Mouse (Mus musculus): Measurements from ENCODE around the gene Med28. TPM values are rescaled to one million over a fixed set of nuclear protein-coding genes. Genes with fewer than 3 reads are reported as not detected.

Gene Med28
- total and polyA plus RNA-seq, 3 experiments, result 83.7 to 107 (median 103) TPM

DNA sequence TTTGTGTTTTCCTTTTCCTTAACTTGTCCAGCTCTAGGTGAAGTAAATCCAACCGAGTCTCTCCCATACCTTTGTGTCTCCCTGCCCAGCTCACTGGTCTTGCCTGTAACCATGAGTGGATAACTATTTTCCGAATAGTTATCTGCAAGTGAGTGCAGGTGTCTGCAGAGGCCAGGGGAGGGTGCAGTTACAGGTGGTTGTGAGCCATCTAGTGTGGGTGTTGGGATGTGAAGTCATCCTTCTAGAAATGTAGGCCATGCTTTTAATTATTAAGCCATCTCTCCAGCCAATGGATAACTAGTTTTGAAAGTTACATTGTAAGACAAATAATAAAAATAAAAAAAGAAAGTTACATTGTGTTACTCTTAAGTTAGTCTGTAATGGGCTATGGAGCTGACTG lies 6.5 kb upstream of the Med28 start:
- DNase-seq (ENCODE audit: extremely low read depth), result no peak
- peaks cover 23 to 84% of the 10 kb centered on the region in 2 experiments for H3K36me3 ChIP-seq (replicated peaks in 1 of 2; ENCODE audit: control insufficient read depth in 1 of 2, insufficient read depth in 1 of 2, low read length in 1 of 2)
- no peak overlapping the region for H3K4me2 ChIP-seq (ENCODE audit: insufficient read depth, low read depth, poor library complexity, severe bottlenecking)
- dilution Hi-C loops (cut with MboI; ENCODE audit: extremely low pct_ligation_motif_present, extremely low pct_unique_long_range_greater_than_20kb, low sequenced_read_pairs), result no loop called here
- TF ChIP-seq POLR2A (IDR thresholded peaks at IDR 0.05; ENCODE audit: low read depth, low read length) (no peak), PAX5 (IDR thresholded peaks at IDR 0.05; ENCODE audit: low read length) (no peak), CHD2 (IDR thresholded peaks at IDR 0.05; ENCODE audit: low read length) (no peak), E2F4 (IDR thresholded peaks at IDR 0.05; ENCODE audit: insufficient replicate concordance, low read depth, low read length) (no peak), JUND (conservative IDR thresholded peaks at IDR 0.05; ENCODE audit: low read depth, low read length) (no peak), UBTF (IDR thresholded peaks at IDR 0.05; ENCODE audit: low read depth, low read length) (no peak), RCOR1 (conservative IDR thresholded peaks at IDR 0.05; ENCODE audit: low read depth, low read length) (no peak), RAD21 (IDR thresholded peaks at IDR 0.05; ENCODE audit: low read depth, low read length) (no peak), KAT2A (IDR thresholded peaks at IDR 0.05; ENCODE audit: insufficient replicate concordance, low read length) (no peak), CHD1 (IDR thresholded peaks at IDR 0.05; ENCODE audit: low read depth, low read length) (no peak), ZKSCAN1 (IDR thresholded peaks at IDR 0.05; ENCODE audit: borderline replicate concordance, low read depth, low read length) (no peak), NRF1 (IDR thresholded peaks at IDR 0.05; ENCODE audit: low read depth, low read length) (no peak), ELF1 (IDR thresholded peaks at IDR 0.05; ENCODE audit: low read depth, low read length) (no peak), ZC3H11A (IDR thresholded peaks at IDR 0.05; ENCODE audit: low read depth, low read length) (no peak), NELFE (IDR thresholded peaks at IDR 0.05; ENCODE audit: low read depth, low read length) (no peak), ZNF384 (IDR thresholded peaks at IDR 0.05; ENCODE audit: low read depth, low read length) (no peak)
- H3K27me3 ChIP-seq (replicated peaks), result no peaks in the 10 kb centered on the region
- no peak overlapping the region for H3K27ac ChIP-seq (ENCODE audit: insufficient read depth, low read depth)
- H3K4me1 ChIP-seq (ENCODE audit: control insufficient read depth in 1 of 2, insufficient read depth in 2 of 2), result peaks cover 2 to 32% of the 10 kb centered on the region in 2 experiments; a peak in 3 of 4 replicates
- no peak overlapping the region for H3K9ac ChIP-seq (ENCODE audit: insufficient read depth, low read depth)
- H3K9me3 ChIP-seq (replicated peaks; ENCODE audit: low read length), result no peaks in the 10 kb centered on the region
- H3K79me2 ChIP-seq (replicated peaks; ENCODE audit: control insufficient read depth, extremely low read depth, insufficient read depth, poor library complexity, severe bottlenecking), result no peaks in the 10 kb centered on the region
- in situ Hi-C loops (cut with MboI; ENCODE audit: low pct_ligation_motif_present, low pct_unique_long_range_greater_than_20kb, low sequenced_read_pairs), result no loop called here
- H3K4me3 ChIP-seq (replicated peaks in 1 of 3; ENCODE audit: low read depth in 2 of 3, low read length in 2 of 3, poor library complexity in 1 of 3), result no peak overlapping the region

DNA sequence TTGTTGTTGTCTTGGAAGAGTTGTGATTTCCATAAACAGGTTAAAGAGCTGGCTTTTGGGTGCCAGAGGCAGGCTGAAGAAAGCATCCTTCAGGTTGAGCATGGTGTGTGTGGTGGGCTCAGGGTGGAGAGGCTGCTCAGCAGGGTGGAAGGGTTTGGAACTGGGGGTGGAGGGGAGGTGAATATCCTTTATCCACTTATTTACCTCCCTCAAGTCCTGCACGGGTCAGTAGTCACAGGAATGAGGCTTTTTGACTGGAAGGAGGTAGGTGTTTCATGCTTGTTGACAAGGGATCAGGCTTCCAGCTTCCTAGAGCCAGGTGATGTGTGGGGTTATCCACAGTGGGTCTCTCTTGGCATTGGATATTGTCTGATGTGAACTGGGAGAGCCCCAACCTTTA lies 5.4 kb upstream of the Med28 start:
- no peak overlapping the region for H3K4me2 ChIP-seq (ENCODE audit: insufficient read depth, low read depth, poor library complexity, severe bottlenecking)
- no peaks in the 10 kb centered on the region for H3K79me2 ChIP-seq (replicated peaks; ENCODE audit: control insufficient read depth, extremely low read depth, insufficient read depth, poor library complexity, severe bottlenecking)
- H3K27ac ChIP-seq (ENCODE audit: insufficient read depth, low read depth), result no peak overlapping the region
- H3K4me3 ChIP-seq (replicated peaks in 1 of 3; ENCODE audit: low read depth in 2 of 3, low read length in 2 of 3, poor library complexity in 1 of 3), result no peak overlapping the region
- dilution Hi-C loops (cut with MboI; ENCODE audit: extremely low pct_ligation_motif_present, extremely low pct_unique_long_range_greater_than_20kb, low sequenced_read_pairs) (no loop called here), in situ Hi-C loops (cut with MboI; ENCODE audit: low pct_ligation_motif_present, low pct_unique_long_range_greater_than_20kb, low sequenced_read_pairs) (no loop called here)
- no peak for TF ChIP-seq ZKSCAN1 (IDR thresholded peaks at IDR 0.05; ENCODE audit: borderline replicate concordance, low read depth, low read length)
- TF ChIP-seq ETS1 (conservative IDR thresholded peaks at IDR 0.05; ENCODE audit: low read depth, low read length), result no peak
- no peak for TF ChIP-seq SIN3A (IDR thresholded peaks at IDR 0.05; ENCODE audit: low read length)
- TF ChIP-seq JUN (IDR thresholded peaks at IDR 0.05; ENCODE audit: insufficient read depth, low read depth, low read length), result no peak
- TF ChIP-seq MAX (IDR thresholded peaks at IDR 0.05; ENCODE audit: low read length), result no peak
- TF ChIP-seq E2F4 (IDR thresholded peaks at IDR 0.05; ENCODE audit: insufficient replicate concordance, low read depth, low read length), result no peak
- TF ChIP-seq IRF4 (IDR thresholded peaks at IDR 0.05; ENCODE audit: low read depth, low read length), result no peak
- no peak for TF ChIP-seq MAZ (IDR thresholded peaks at IDR 0.05; ENCODE audit: low read depth, low read length)
- no peak for TF ChIP-seq BHLHE40 (IDR thresholded peaks at IDR 0.05; ENCODE audit: low read depth, low read length)
- TF ChIP-seq SMC3 (IDR thresholded peaks at IDR 0.05; ENCODE audit: low read depth, low read length), result no peak
- TF ChIP-seq TCF12 (IDR thresholded peaks at IDR 0.05; ENCODE audit: low read depth, low read length), result no peak
- no peak for TF ChIP-seq PAX5 (IDR thresholded peaks at IDR 0.05; ENCODE audit: low read length)
- no peak overlapping the region for H3K9ac ChIP-seq (ENCODE audit: insufficient read depth, low read depth)
- H3K36me3 ChIP-seq (replicated peaks in 1 of 2; ENCODE audit: control insufficient read depth in 1 of 2, insufficient read depth in 1 of 2, low read length in 1 of 2), result peaks cover 23 to 78% of the 10 kb centered on the region in 2 experiments
- DNase-seq (ENCODE audit: extremely low read depth), result no peak
- no peaks in the 10 kb centered on the region for H3K27me3 ChIP-seq (replicated peaks)
- peaks cover 2 to 35% of the 10 kb centered on the region in 2 experiments; a peak in 3 of 4 replicates for H3K4me1 ChIP-seq (ENCODE audit: control insufficient read depth in 1 of 2, insufficient read depth in 2 of 2)
- H3K9me3 ChIP-seq (replicated peaks; ENCODE audit: low read length), result no peaks in the 10 kb centered on the region
